Mouse (Mus musculus) embryo, embryonic 10.5 days (tissue): ENCODE measurements at regions not wholly inside any gene's neighbourhood (a gene's known extent, or its start where the extent isn't known, plus 50 kb on each side); places are given as distances from the start of the nearest gene placed in this dataset.

ENCODE experiments used
- DNase-seq: peaks from one replicate; pipeline ENCODE4 v3.0.0-alpha.2; 2015; ENCODE audit warnings: low spot score

- peak; percentile 29 for DNase-seq
Measured at GRCm38 (mm10) chr3:39571444-39572237, 684.9 kb downstream of the Fat4 start.

DNA sequence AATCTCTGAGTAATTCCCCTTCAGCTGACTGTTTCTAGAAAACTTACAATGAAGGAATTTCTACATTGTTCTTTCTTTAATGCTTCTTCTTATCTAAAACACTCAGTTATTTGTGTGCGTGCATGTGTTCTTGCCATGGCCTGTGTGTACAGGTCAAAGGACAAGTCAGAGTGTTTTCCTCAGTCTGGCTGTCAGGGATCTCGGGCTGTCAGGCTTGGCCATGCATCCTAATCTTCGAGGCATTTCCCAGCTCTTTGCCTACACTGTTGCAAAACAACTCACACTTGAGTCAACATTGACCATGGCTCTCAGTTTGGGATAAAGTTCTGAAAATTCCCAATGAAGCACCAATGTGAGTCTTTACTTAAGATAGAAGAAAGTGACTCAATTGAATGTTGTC, 688.5 kb downstream of the Fat4 start:
- no peak for DNase-seq

DNA sequence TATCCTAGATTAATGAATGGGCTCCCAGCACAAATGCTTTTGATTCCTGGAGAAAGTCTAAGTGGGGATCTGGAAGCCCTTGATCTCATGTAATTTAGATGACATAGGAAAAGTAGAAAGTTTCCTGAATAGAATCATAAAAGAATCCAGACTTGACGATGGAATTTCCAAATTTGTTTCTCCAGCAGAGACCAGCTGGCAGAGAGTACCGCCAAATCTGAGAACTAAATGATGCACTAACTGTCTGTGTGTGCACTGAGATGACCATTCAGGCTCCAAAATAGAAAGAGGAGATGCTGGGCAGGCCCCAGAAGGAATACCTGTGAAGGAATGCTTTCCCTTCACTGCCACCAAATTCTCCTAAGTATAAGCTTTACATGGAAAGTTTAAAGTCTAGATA, 704.6 kb downstream of the Fat4 start:
- DNase-seq = no peak

- no peak for DNase-seq
Measured at GRCm38 (mm10) chr3:39592349-39593117, 705.8 kb downstream of the Fat4 start.

DNA sequence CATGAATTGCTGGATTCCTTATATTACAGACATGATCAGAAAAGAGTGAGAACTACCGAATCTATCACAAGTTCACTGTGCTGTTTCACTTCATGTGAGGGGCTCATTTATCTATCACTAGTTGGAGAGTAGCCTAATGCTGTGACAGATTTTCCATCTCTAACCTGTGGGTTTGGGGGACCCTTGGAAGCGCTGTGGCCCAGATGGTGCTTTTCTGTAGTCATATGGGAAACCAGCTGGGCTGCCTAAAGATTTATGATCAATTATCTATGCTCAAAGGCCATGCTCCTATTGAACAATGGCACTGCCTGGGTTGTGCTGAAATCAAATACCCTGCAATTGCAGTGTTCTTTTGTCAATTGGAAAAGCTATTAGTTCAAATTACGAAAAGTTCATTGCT, 723.2 kb downstream of the Fat4 start:
- peak; percentile 62 for DNase-seq

GRCm38 (mm10) chr3:39612408-39612807, 725.7 kb downstream of the Fat4 start:
- DNase-seq = peak; percentile 26

DNA sequence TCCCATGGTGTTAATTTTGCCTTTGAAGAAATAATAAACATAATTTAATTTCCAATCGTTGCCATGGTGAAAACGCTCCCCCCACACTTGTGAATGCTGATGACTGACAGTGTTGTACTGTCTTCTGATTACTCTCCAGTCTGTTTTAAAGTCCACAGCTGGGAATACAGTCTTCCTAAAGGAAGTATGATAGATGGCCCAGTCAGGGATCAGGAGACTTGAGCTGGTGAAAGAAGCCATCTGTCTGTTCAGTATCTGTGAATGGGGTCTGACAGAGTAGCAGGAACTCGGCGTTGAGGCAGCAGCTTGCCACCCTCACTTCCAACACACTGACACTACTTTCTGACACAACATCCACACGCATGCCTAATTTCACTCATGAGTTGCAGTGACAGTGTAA, 751.2 kb downstream of the Fat4 start:
- peak; percentile 28 for DNase-seq

- DNase-seq = no peak
Measured at GRCm38 (mm10) chr3:39643194-39643593, 756.5 kb downstream of the Fat4 start.

DNA sequence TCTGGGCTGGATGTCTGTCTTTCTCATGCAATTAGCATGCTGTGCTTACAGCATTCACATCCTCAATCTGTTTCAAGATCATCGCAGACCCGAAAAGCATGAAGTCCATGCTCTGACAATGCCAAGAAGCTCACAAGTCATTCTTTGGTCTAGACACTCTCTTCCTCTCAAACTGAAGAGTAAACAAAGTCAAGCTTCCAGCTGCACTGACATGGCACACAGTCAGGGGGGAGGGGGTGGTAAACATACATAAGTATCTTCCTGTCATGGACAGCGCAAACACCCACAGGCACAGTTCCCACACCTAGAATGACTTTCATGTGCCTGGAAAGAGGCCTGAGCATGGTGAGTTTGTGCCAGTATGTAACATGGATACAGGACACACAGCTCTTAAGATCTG, 780.1 kb downstream of the Fat4 start:
- DNase-seq = no peak

DNA sequence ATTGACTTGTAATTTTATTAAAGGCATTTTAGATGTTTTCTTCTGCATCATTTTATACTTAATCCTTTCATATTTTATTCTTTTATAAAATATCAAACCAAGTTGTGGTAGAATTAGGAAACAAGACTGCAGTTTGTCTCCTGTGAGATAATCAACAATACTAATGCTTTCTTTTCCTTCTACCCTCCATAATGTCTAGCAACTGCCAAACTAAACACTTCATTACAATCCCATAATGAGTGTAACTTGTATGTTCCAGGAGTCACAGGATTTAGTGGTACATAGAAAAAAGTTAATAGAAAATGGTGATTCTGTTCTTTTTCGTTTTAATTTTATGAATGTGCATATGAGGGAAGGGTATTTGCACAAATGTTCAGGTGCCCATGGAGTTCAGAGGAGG, 782.4 kb downstream of the Fat4 start:
- no peak for DNase-seq

DNA sequence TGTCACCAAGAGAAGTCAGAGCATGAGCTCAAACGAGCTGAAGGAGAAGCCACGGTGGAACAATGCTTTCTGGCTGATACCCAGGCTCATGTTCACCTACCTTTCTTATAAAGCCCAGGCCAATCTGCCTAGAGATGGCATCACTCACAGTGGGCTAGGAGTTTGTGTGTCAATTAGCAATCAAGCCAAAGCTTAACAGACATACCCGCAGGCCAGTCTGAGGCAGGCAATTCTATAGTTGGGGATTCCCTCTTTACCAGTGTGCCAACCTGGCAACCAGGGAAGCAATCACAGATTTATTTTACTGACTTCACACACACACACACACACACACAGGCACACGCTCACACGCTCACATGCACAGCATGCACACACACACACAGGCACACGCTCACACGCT, 787.3 kb downstream of the Fat4 start:
- no peak for DNase-seq

DNA sequence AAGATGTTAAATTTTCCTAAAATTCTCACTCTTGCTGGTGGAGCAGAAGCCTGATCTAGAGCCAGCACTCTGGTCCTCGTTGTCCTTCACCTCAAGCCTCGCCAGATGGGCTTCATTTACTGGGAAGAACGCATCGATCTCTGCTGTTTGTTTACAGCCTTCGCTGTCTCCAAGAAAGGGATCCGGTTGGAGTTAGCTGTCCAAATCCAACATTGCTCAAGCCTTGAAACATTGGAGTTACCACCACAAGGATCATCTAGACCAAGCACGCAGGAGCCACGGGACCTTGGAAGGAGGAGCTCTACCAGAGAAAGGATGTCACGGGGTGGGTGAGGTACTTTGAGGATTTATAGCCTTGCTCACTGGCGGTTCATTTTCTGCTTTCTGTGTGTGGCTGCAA, 788.2 kb downstream of the Fat4 start:
- no peak for DNase-seq

DNA sequence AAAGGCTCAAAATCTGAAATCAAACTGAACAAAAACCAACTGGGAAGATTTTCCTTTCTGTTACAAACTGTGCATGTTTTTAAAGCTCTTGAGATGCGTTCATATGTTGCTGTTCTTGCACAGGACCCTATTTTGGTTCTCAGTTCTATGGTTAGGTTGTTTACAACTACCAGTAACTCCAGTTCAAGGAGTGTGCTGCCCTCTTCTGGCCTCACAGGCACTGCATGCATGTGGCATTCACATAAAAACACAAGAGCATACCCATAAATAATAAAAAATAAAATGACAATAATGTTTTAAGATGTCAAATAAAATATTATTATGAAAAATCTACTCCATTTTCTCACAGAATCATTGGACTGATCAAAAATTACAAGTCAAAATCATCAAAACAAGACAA, 818.9 kb downstream of the Fat4 start:
- no peak for DNase-seq

DNA sequence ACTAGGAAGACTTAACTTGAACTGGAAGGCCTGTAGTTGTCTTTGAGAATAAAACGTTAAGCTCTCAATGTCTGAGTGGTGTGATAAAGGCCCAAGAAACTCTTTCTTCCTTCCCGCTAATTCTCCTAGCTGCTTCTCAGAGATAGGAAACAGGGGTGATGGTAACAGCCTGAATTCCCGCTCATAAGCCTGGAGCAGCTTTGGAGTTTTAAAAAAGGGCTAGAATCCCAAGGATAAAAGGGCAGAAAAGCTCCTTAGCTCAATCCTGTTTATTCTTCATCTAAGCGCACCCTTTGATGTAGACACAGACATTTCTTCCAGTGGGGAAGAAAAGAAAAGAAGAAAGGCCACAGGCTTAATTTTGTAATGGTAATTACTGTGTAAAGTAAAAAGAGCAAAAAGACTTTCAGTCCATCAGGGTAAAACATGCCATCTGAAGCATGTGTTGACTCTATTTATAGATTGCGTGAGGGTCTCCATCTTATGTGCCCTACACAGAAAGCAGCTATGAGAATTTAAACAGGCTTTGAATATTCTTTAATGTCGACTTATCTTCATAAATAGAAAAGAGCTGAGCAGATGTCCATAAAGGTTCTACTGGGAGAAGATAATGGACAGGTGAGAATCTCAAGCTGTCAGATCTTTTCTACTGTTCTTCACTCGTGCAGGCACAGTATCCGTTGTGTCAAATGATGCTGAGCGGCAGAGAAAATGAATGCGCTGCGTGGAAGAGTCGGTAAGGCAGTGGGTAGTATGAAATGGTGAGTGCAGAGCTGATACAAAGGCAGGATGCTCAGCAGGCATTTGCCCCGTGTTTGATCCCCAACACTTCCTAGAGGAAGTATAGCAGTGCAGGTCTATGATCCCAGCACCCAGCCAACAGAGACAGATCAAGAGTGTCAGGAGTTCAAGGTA, 818.0 kb upstream of the Intu start:
- no peak for DNase-seq

- DNase-seq = peak; percentile 54
Measured at GRCm38 (mm10) chr3:39714056-39714592, 817.0 kb upstream of the Intu start.

- no peak for DNase-seq
Measured at GRCm38 (mm10) chr3:39718946-39719545, 812.0 kb upstream of the Intu start.

GRCm38 (mm10) chr3:39725755-39726154, 805.3 kb upstream of the Intu start:
- DNase-seq = no peak

GRCm38 (mm10) chr3:39736639-39737038, 794.4 kb upstream of the Intu start:
- no peak for DNase-seq

DNA sequence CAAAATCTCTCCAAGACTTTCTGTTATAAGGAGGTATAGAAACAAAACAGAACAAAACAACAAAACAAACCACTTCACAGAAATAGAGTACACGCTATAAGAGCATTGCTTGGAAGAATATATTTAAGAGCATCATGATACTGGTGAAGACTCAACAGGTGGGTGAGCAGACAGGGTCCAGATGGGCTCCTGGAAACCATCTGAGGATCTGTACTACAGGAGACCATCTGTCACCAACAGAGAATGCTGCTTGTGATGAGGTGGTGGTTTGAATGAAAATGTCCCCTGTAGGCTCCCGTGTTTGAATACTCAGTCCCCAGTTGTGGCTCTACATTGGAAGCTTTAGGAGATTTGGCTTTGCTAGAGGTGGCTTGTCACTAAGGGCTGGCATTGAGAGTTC, 785.1 kb upstream of the Intu start:
- DNase-seq = no peak

DNA sequence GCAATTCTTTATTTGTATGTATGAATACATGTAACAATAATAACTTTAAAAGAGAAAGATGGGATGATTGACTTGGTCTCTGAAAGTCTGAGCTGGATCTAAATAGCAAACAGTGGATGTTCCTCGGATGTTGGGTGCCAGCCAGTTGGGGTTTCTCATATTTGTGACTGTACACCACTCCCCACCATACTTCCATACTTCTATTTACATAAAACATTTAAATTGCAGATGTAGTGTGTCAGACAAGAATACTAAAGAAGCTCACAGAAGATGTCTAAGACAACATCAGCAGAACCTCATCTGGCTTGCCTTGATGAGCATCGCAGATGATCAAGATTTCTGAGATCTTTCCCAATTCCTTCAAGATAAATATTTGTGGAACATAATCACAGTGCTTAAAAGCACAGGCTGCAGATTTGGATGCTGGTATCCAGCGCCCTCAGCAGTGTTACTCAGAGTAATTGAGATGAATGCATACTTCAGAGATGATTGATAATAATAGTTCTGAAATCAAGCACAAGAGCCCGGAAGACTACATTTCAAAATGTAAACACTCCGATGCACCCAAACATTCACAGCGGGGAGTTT, 762.0 kb upstream of the Intu start:
- DNase-seq = no peak

GRCm38 (mm10) chr3:39776278-39777039, 754.6 kb upstream of the Intu start:
- no peak for DNase-seq
